In the genomic region with DNA sequence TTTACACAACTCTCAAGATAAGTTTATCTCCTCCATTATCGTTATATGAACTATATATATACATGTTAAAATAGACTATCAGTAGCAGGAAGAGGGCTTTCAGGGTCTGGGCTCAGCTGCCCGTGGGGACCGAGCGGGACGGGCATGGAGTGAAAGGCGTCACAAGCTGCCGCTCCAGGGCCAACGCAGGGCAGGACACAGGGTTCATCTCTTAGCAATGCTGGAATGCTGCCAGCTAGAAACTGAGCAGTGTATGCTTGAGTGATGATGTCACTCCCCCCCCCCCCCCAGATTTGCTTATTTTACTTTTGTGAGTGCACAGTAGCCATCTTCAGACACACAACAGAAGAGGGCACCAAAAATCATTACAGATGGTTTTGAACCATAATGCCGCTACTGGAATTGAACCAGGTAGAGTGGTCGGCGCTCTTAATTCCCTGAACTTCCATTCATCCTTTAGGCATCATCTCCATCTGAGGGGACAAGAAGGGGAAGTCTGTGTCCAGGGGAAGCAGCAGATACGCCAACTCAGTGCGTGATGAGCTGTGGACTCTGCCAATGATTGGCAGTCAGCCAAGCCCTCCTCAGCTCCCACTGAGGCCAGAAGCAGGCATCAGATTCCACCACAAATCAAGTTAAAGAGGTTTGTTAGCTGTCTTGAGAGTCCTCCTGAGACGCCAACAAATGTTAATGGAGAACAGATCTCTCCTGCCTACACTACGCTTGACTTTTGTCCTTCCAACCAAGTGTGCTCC, we compare ENCODE assay signal across 29 mouse cellular contexts.
A peak's percentile ranks its signal among the peaks of the same experiment; 100 is the strongest.
DNase-seq lines count a peak whose midpoint lies in the region; ATAC-seq and TF ChIP-seq lines count a peak whose summit lies in the region.
"Had no signal": no experiment of that assay in that cellular context is flagged by ENCODE, and none has a peak within 500 bp of the region (broad histone marks: within the 10 kb centered on the region; RNA-seq: fewer than 3 reads in every experiment).

No protein-coding gene starts in this region.

- no peak overlapping the region for H3K9ac ChIP-seq in midbrain, postnatal 0 days (replicated peaks; ENCODE audit: low read length, poor library complexity, severe bottlenecking)
- no peak overlapping the region for H3K9ac ChIP-seq in midbrain, embryonic 16.5 days (ENCODE audit: low read depth, low read length)
- H3K9ac ChIP-seq: embryonic facial prominence, embryonic 12.5 days; forebrain, postnatal 0 days; heart, embryonic 12.5 days; hindbrain, embryonic 13.5 days; kidney, embryonic 15.5 days; liver, embryonic 12.5 days; liver, postnatal 0 days had no signal

- 24% methylated on average over 15 of the region's 15 CpGs for WGBS in cerebellum, adult 2 months
- whole genome bisulfite sequencing in midbrain, postnatal 0 days, result 94% methylated on average over 15 of the region's 15 CpGs
- 95% methylated on average over 15 of the region's 15 CpGs for WGBS in midbrain, embryonic 16.5 days

- ATAC-seq in midbrain, postnatal 0 days (ENCODE audit: low FRiP score), result no peak
- ATAC-seq in midbrain, embryonic 16.5 days, result no peak
- ATAC-seq: forebrain, postnatal 0 days; inflammation-experienced regulatory T-cells, adult 6 months; liver, embryonic 12.5 days; liver, postnatal 0 days; lung, postnatal 0 days had no signal

- no peaks in the 10 kb centered on the region for H3K27me3 ChIP-seq in cerebellum, adult 2 months (ENCODE audit: control insufficient read depth, insufficient read depth, low read length)
- no peaks in the 10 kb centered on the region for H3K27me3 ChIP-seq in midbrain, postnatal 0 days (ENCODE audit: insufficient read depth, low read length)
- H3K27me3 ChIP-seq in midbrain, embryonic 16.5 days (ENCODE audit: control insufficient read depth, insufficient read depth, low read depth, low read length), result no peaks in the 10 kb centered on the region
- H3K27me3 ChIP-seq: embryonic facial prominence, embryonic 12.5 days; heart, embryonic 12.5 days; hindbrain, embryonic 13.5 days; kidney, embryonic 15.5 days; liver, embryonic 12.5 days had no signal

- TF ChIP-seq POLR2A in cerebellum, adult 2 months (IDR thresholded peaks at IDR 0.05; ENCODE audit: borderline replicate concordance, insufficient read depth, low read length), result no peak
- no peak for TF ChIP-seq POLR2A in brain, embryonic 14.5 days (IDR thresholded peaks at IDR 0.05; ENCODE audit: borderline replicate concordance, extremely low read depth, insufficient read depth, insufficient read length, poor library complexity, severe bottlenecking)

- H3K9me3 ChIP-seq in midbrain, postnatal 0 days (ENCODE audit: low read length), result no peaks in the 10 kb centered on the region
- H3K9me3 ChIP-seq in midbrain, embryonic 16.5 days (replicated peaks; ENCODE audit: control insufficient read depth, low read length, poor library complexity, severe bottlenecking), result no peaks in the 10 kb centered on the region
- H3K9me3 ChIP-seq: embryonic facial prominence, embryonic 12.5 days; heart, embryonic 12.5 days; hindbrain, embryonic 13.5 days; kidney, embryonic 15.5 days; liver, embryonic 12.5 days had no signal

- H3K4me3 ChIP-seq in cerebellum, adult 2 months (replicated peaks; ENCODE audit: insufficient read depth, low read depth, low read length), result no peak overlapping the region
- H3K4me3 ChIP-seq in midbrain, postnatal 0 days (ENCODE audit: low read depth, low read length), result no peak overlapping the region
- no peak overlapping the region for H3K4me3 ChIP-seq in midbrain, embryonic 16.5 days (ENCODE audit: low read depth, low read length)
- H3K4me3 ChIP-seq: embryonic facial prominence, embryonic 12.5 days; erythroblast, embryonic 14.5 days; heart, adult 2 months; heart, embryonic 12.5 days; hindbrain, embryonic 13.5 days; kidney, embryonic 15.5 days; liver, embryonic 12.5 days had no signal

- no peak overlapping the region for H3K27ac ChIP-seq in cerebellum, adult 2 months (ENCODE audit: insufficient read depth, low read length)
- H3K27ac ChIP-seq in midbrain, postnatal 0 days (ENCODE audit: low read depth, low read length), result no peak overlapping the region
- no peak overlapping the region for H3K27ac ChIP-seq in midbrain, embryonic 16.5 days (ENCODE audit: low read length)
- H3K27ac ChIP-seq: embryonic facial prominence, embryonic 12.5 days; heart, adult 2 months; hindbrain, embryonic 13.5 days; kidney, embryonic 15.5 days; liver, embryonic 12.5 days; macrophage; stomach, postnatal 0 days had no signal

- H3K36me3 ChIP-seq in midbrain, postnatal 0 days (ENCODE audit: insufficient read depth, low read length), result no peaks in the 10 kb centered on the region
- H3K36me3 ChIP-seq in midbrain, embryonic 16.5 days (ENCODE audit: control insufficient read depth, insufficient read depth, low read length), result no peaks in the 10 kb centered on the region
- H3K36me3 ChIP-seq: embryonic facial prominence, embryonic 12.5 days; heart, embryonic 12.5 days; hindbrain, embryonic 13.5 days; kidney, embryonic 15.5 days; liver, embryonic 12.5 days had no signal

- DNase-seq in cerebellum, adult 2 months, result peak; percentile 12 to 16
- DNase-seq in cerebellum, adult 9-11 months, result no peak
- peak; percentile 1 for DNase-seq in embryo, embryonic 11 days
- no peak for DNase-seq in embryo, embryonic 9.5 days (ENCODE audit: extremely low spot score)
- peak; percentile 35 for DNase-seq in midbrain, postnatal 0 days (ENCODE audit: low spot score)
- DNase-seq in brain, embryonic 14.5 days (ENCODE audit: low read depth), result peak; percentile 1
- DNase-seq in adrenal gland, postnatal 4 days (ENCODE audit: low spot score in 2 of 2), result no peak
- DNase-seq: adrenal gland, postnatal 10 days; forebrain, postnatal 0 days; heart, adult 2 months; heart, postnatal 4 days; kidney, adult 18-20 months; kidney, postnatal 25 days; liver, postnatal 0 days; midbrain, embryonic 14.5 days; right cerebral cortex, postnatal 4 days; thymus, adult 18-20 months; thymus, postnatal 36 days had no signal

- H3K4me1 ChIP-seq in cerebellum, adult 2 months (ENCODE audit: control insufficient read depth, insufficient read depth, low read length), result no peaks in the 10 kb centered on the region
- H3K4me1 ChIP-seq in midbrain, postnatal 0 days (ENCODE audit: insufficient read depth, low read length), result no peaks in the 10 kb centered on the region
- no peaks in the 10 kb centered on the region for H3K4me1 ChIP-seq in midbrain, embryonic 16.5 days (ENCODE audit: control insufficient read depth, insufficient read depth, low read length)
- H3K4me1 ChIP-seq: embryonic facial prominence, embryonic 12.5 days; heart, embryonic 12.5 days; hindbrain, embryonic 13.5 days; kidney, embryonic 15.5 days; liver, embryonic 12.5 days had no signal

- no peak for TF ChIP-seq CTCF in cerebellum, adult 2 months (IDR thresholded peaks at IDR 0.05; ENCODE audit: borderline replicate concordance, insufficient read depth, low read depth, low read length)
- TF ChIP-seq CTCF in midbrain, postnatal 0 days (IDR thresholded peaks at IDR 0.05), result no peak
- TF ChIP-seq CTCF in brain, embryonic 14.5 days (IDR thresholded peaks at IDR 0.05; ENCODE audit: borderline replicate concordance, extremely low read depth, insufficient read depth, insufficient read length), result no peak

- H3K4me2 ChIP-seq in midbrain, postnatal 0 days (ENCODE audit: low read depth, low read length, poor library complexity, severe bottlenecking), result no peak overlapping the region
- H3K4me2 ChIP-seq in midbrain, embryonic 16.5 days (ENCODE audit: low read length), result no peak overlapping the region
- H3K4me2 ChIP-seq: embryonic facial prominence, embryonic 12.5 days; heart, embryonic 12.5 days; hindbrain, embryonic 13.5 days; kidney, embryonic 15.5 days; liver, embryonic 12.5 days had no signal

Comparison
In these comparisons a context has a peak if more than half of its experiments do, and no peak if none do; other contexts are left out.
1. DNase-seq: peak in cerebellum, adult 2 months (2 of 2), embryo, embryonic 11 days (single experiment), midbrain, postnatal 0 days (single experiment) and brain, embryonic 14.5 days (single experiment); none in cerebellum, adult 9-11 months (single experiment), embryo, embryonic 9.5 days (single experiment) and adrenal gland, postnatal 4 days (0 of 2).